In the genomic region with DNA sequence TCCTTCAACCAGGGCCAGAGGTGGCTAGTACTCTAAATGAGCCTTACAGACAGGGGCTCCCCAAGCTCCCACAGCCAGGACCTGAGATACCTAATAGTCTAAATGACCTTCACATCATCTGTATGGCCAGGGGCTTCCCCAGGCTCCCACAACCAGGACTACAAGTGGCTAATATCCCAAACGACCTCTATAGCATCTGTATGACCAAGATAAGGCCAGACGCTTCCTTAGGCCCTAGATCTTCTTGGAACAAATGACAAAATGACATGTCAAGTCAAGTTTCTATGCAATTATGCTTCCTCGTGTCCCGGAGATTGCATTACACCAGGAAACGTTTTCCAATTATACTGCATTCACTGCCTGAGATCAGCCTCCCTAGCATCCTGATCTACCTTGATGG, we compare ENCODE assay signal across 17 mouse cellular contexts. TPM values are rescaled to one million over a fixed set of nuclear protein-coding genes. Genes with fewer than 3 reads are reported as not detected.
DNase-seq lines count a peak whose midpoint lies in the region; ATAC-seq and TF ChIP-seq lines count a peak whose summit lies in the region.
"Had no signal": no experiment of that assay in that cellular context is flagged by ENCODE, and none has a peak within 500 bp of the region (broad histone marks: within the 10 kb centered on the region; RNA-seq: fewer than 3 reads in every experiment).

No protein-coding gene starts in this region.

- H3K4me3 ChIP-seq in heart, embryonic 13.5 days = no peak overlapping the region
- H3K4me3 ChIP-seq in heart, embryonic 12.5 days = no peak overlapping the region
- peak overlapping the region; percentile 46; the same call in 1 of the 2 replicates for H3K4me3 ChIP-seq in G1E (ENCODE audit: low read depth, low read length)
- no peak overlapping the region for H3K4me3 ChIP-seq in embryonic facial prominence, embryonic 13.5 days
- peak overlapping the region; percentile 90 for H3K4me3 ChIP-seq in liver, embryonic 15.5 days (replicated peaks)
- no peak overlapping the region for H3K4me3 ChIP-seq in thymus, adult 2 months (ENCODE audit: control insufficient read depth, insufficient read depth, low read length)

- peaks cover 22% of the 10 kb centered on the region for H3K4me1 ChIP-seq in heart, embryonic 13.5 days
- H3K4me1 ChIP-seq in heart, embryonic 12.5 days (replicated peaks) = peaks cover 24% of the 10 kb centered on the region
- peaks cover 69% of the 10 kb centered on the region for H3K4me1 ChIP-seq in G1E (ENCODE audit: insufficient read depth, low read depth, low read length)
- peaks cover 33% of the 10 kb centered on the region for H3K4me1 ChIP-seq in embryonic facial prominence, embryonic 13.5 days
- peaks cover 59% of the 10 kb centered on the region for H3K4me1 ChIP-seq in liver, embryonic 15.5 days (replicated peaks)
- peaks cover 26% of the 10 kb centered on the region for H3K4me1 ChIP-seq in thymus, adult 2 months (replicated peaks; ENCODE audit: control insufficient read depth, insufficient read depth, low read length)

- no peak overlapping the region for H3K27ac ChIP-seq in heart, embryonic 13.5 days (replicated peaks)
- no peak overlapping the region for H3K27ac ChIP-seq in heart, embryonic 12.5 days (ENCODE audit: poor library complexity, severe bottlenecking)
- H3K27ac ChIP-seq in embryonic facial prominence, embryonic 13.5 days = no peak overlapping the region
- H3K27ac ChIP-seq in liver, embryonic 15.5 days (replicated peaks) = peak overlapping the region; percentile 54
- no peak overlapping the region for H3K27ac ChIP-seq in thymus, adult 2 months (ENCODE audit: control insufficient read depth, insufficient read depth, low read length)
- H3K27ac ChIP-seq: kidney, postnatal 0 days had no signal

- ATAC-seq in heart, embryonic 13.5 days (ENCODE audit: extremely low read depth, insufficient number of reproducible peaks, low FRiP score, low TSS enrichment) = no peak
- no peak for ATAC-seq in heart, embryonic 12.5 days (ENCODE audit: insufficient number of reproducible peaks, low FRiP score)
- no peak for ATAC-seq in G1E (ENCODE audit: extremely low read depth, insufficient number of reproducible peaks, low FRiP score, poor library complexity, severe bottlenecking)
- ATAC-seq in embryonic facial prominence, embryonic 13.5 days (ENCODE audit: insufficient number of reproducible peaks, insufficient read depth, low FRiP score, low TSS enrichment, low read depth) = no peak
- ATAC-seq in liver, embryonic 15.5 days (ENCODE audit: insufficient read depth) = no peak
- ATAC-seq: Patski had no signal

- no peaks in the 10 kb centered on the region for H3K9me3 ChIP-seq in heart, embryonic 13.5 days
- H3K9me3 ChIP-seq in heart, embryonic 12.5 days (replicated peaks) = no peaks in the 10 kb centered on the region
- H3K9me3 ChIP-seq in G1E (replicated peaks) = no peaks in the 10 kb centered on the region
- H3K9me3 ChIP-seq in embryonic facial prominence, embryonic 13.5 days = no peaks in the 10 kb centered on the region
- H3K9me3 ChIP-seq in liver, embryonic 15.5 days (replicated peaks) = no peaks in the 10 kb centered on the region

- no peak for DNase-seq in G1E (ENCODE audit: low spot score)
- DNase-seq in thymus, adult 2 months = no peak
- DNase-seq in layer of hippocampus, adult 8-10 months (ENCODE audit: low spot score in 2 of 2) = no peak
- DNase-seq: adrenal gland, postnatal 10 days; cerebellum, adult 11 months; cerebellum, postnatal 14 days; gastrocnemius, postnatal 14 days; heart, adult 18-20 months; kidney, adult 18-20 months; right cerebral cortex, postnatal 4 days had no signal

- 52% methylated on average over 5 of the region's 5 CpGs for WGBS in heart, embryonic 13.5 days
- 62% methylated on average over 5 of the region's 5 CpGs for WGBS in heart, embryonic 12.5 days
- WGBS in embryonic facial prominence, embryonic 13.5 days = 64% methylated on average over 5 of the region's 5 CpGs
- WGBS in liver, embryonic 15.5 days (ENCODE audit: insufficient replicate concordance) = 19% methylated on average over 5 of the region's 5 CpGs
- WGBS in thymus, adult 2 months = 90% methylated on average over 5 of the region's 5 CpGs

- H3K4me2 ChIP-seq in heart, embryonic 13.5 days = no peak overlapping the region
- no peak overlapping the region for H3K4me2 ChIP-seq in heart, embryonic 12.5 days
- 0 out of 2 replicates have a peak overlapping the region, but pooled peaks have one; percentile 19 for H3K4me2 ChIP-seq in embryonic facial prominence, embryonic 13.5 days
- H3K4me2 ChIP-seq in liver, embryonic 15.5 days = peak overlapping the region; percentile 91

- H3K27me3 ChIP-seq in heart, embryonic 13.5 days (replicated peaks) = no peaks in the 10 kb centered on the region
- H3K27me3 ChIP-seq in heart, embryonic 12.5 days (replicated peaks) = no peaks in the 10 kb centered on the region
- no peaks in the 10 kb centered on the region for H3K27me3 ChIP-seq in G1E (ENCODE audit: insufficient read depth, low read length)
- H3K27me3 ChIP-seq in embryonic facial prominence, embryonic 13.5 days = no peaks in the 10 kb centered on the region
- no peaks in the 10 kb centered on the region for H3K27me3 ChIP-seq in liver, embryonic 15.5 days
- H3K27me3 ChIP-seq in thymus, adult 2 months (ENCODE audit: control insufficient read depth, insufficient read depth, low read length) = no peaks in the 10 kb centered on the region
- H3K27me3 ChIP-seq: Patski had no signal

- peaks cover 48% of the 10 kb centered on the region for H3K36me3 ChIP-seq in heart, embryonic 13.5 days
- H3K36me3 ChIP-seq in heart, embryonic 12.5 days = peaks cover 34% of the 10 kb centered on the region
- peaks cover 66% of the 10 kb centered on the region for H3K36me3 ChIP-seq in G1E (replicated peaks)
- peaks cover 49% of the 10 kb centered on the region for H3K36me3 ChIP-seq in embryonic facial prominence, embryonic 13.5 days
- peaks cover 53% of the 10 kb centered on the region for H3K36me3 ChIP-seq in liver, embryonic 15.5 days (replicated peaks)
- no peaks in the 10 kb centered on the region for H3K36me3 ChIP-seq in thymus, adult 2 months (ENCODE audit: control insufficient read depth, insufficient read depth, low read length)

- no peak for TF ChIP-seq CTCF in G1E (IDR thresholded peaks at IDR 0.05; ENCODE audit: low read depth, low read length)
- no peak for TF ChIP-seq CTCF in thymus, adult 2 months (IDR thresholded peaks at IDR 0.05; ENCODE audit: borderline replicate concordance, control insufficient read depth, extremely low read depth, insufficient read depth, low read length, poor library complexity)

- peak overlapping the region; percentile 8; the same call in 1 of the 2 replicates for H3K9ac ChIP-seq in heart, embryonic 13.5 days
- no peak overlapping the region for H3K9ac ChIP-seq in heart, embryonic 12.5 days
- H3K9ac ChIP-seq in embryonic facial prominence, embryonic 13.5 days = no peak overlapping the region
- H3K9ac ChIP-seq in liver, embryonic 15.5 days = peak overlapping the region; percentile 88

- no peak for TF ChIP-seq POLR2A in thymus, adult 2 months (IDR thresholded peaks at IDR 0.05; ENCODE audit: control insufficient read depth, extremely low read depth, insufficient read depth, low read length, poor library complexity)

RNA-seq across cellular contexts. Expression of a gene that starts 3.7 kb away (rescaled TPM):
- polyA plus RNA-seq in heart, embryonic 13.5 days (2015; fragmentation: Nextera tagmentation; extraction: Ambion mirVana) = 16.8 TPM in 2 replicates
- polyA plus RNA-seq in heart, embryonic 12.5 days (2016; fragmentation: Nextera tagmentation; extraction: Ambion mirVana) = 18.7 and 19.5 TPM in 2 replicates
- total RNA-seq in G1E (2014; fragmentation: Nextera tagmentation) = 20.5 and 26.1 TPM in 2 replicates
- total RNA-seq in G1E (2017) = 9.6 and 9.8 TPM in 2 replicates
- polyA plus RNA-seq in G1E (2012) = 15.7 and 22.0 TPM in 2 replicates
- polyA plus RNA-seq in embryonic facial prominence, embryonic 13.5 days (2015; fragmentation: Nextera tagmentation; extraction: Ambion mirVana) = 26.9 TPM in 2 replicates
- 15.9 and 16.9 TPM in 2 replicates for polyA plus RNA-seq in liver, embryonic 15.5 days (2015; fragmentation: Nextera tagmentation; extraction: Ambion mirVana)
- 41.2 and 48.5 TPM in 2 replicates for polyA plus RNA-seq in thymus, adult 2 months (2012; rRNA removed)
- 10 to 100 TPM; 12.2 to 17.8 (median 12.3) TPM for total RNA-seq in layer of hippocampus, adult 8-10 months (2022)

RNA-seq across cellular contexts. Expression of a gene that starts 3.9 kb away (rescaled TPM):
- polyA plus RNA-seq in heart, embryonic 13.5 days (2015; fragmentation: Nextera tagmentation; extraction: Ambion mirVana) = 82.6 and 86.5 TPM in 2 replicates
- polyA plus RNA-seq in heart, embryonic 12.5 days (2016; fragmentation: Nextera tagmentation; extraction: Ambion mirVana) = 76.0 and 79.1 TPM in 2 replicates
- total RNA-seq in G1E (2014; fragmentation: Nextera tagmentation) (228 and 271 TPM in 2 replicates), G1E (2017) (52.1 and 57.4 TPM in 2 replicates)
- 141 and 175 TPM in 2 replicates for polyA plus RNA-seq in G1E (2012)
- 160 and 186 TPM in 2 replicates for polyA plus RNA-seq in embryonic facial prominence, embryonic 13.5 days (2015; fragmentation: Nextera tagmentation; extraction: Ambion mirVana)
- 62.4 and 63.8 TPM in 2 replicates for polyA plus RNA-seq in liver, embryonic 15.5 days (2015; fragmentation: Nextera tagmentation; extraction: Ambion mirVana)
- polyA plus RNA-seq in thymus, adult 2 months (2012; rRNA removed) = 266 and 303 TPM in 2 replicates
- 10 to 100 TPM; 27.7 to 36.7 (median 33.7) TPM for total RNA-seq in layer of hippocampus, adult 8-10 months (2022)

RNA-seq across cellular contexts. Expression of a gene that starts 16.3 kb away (rescaled TPM):
- polyA plus RNA-seq in heart, embryonic 13.5 days (2015; fragmentation: Nextera tagmentation; extraction: Ambion mirVana) = 56.2 and 59.9 TPM in 2 replicates
- 87.4 and 90.0 TPM in 2 replicates for polyA plus RNA-seq in heart, embryonic 12.5 days (2016; fragmentation: Nextera tagmentation; extraction: Ambion mirVana)
- total RNA-seq in G1E (2014; fragmentation: Nextera tagmentation) = 0.29 and 0.68 TPM in 2 replicates
- 0.27 and 0.29 TPM in 2 replicates for total RNA-seq in G1E (2017)
- polyA plus RNA-seq in G1E (2012) = 0.36 and 0.56 TPM in 2 replicates
- polyA plus RNA-seq in embryonic facial prominence, embryonic 13.5 days (2015; fragmentation: Nextera tagmentation; extraction: Ambion mirVana) = 43.4 and 46.3 TPM in 2 replicates
- polyA plus RNA-seq in liver, embryonic 15.5 days (2015; fragmentation: Nextera tagmentation; extraction: Ambion mirVana) = 0.50 and 0.58 TPM in 2 replicates
- 3.7 and 8.7 TPM in 2 replicates for polyA plus RNA-seq in thymus, adult 2 months (2012; rRNA removed)
- 100 to 1,000 TPM; 115 to 132 (median 124) TPM for total RNA-seq in layer of hippocampus, adult 8-10 months (2022)

RNA-seq across cellular contexts. Expression of a gene that starts 27.4 kb away (rescaled TPM):
- 0.07 and 0.28 TPM in 2 replicates for polyA plus RNA-seq in heart, embryonic 13.5 days (2015; fragmentation: Nextera tagmentation; extraction: Ambion mirVana)
- 0.15 and 0.59 TPM in 2 replicates for polyA plus RNA-seq in heart, embryonic 12.5 days (2016; fragmentation: Nextera tagmentation; extraction: Ambion mirVana)
- total RNA-seq in G1E (2014; fragmentation: Nextera tagmentation) = 0.73 and 1.1 TPM in 2 replicates
- total RNA-seq in G1E (2017) = 2.6 and 3.2 TPM in 2 replicates
- polyA plus RNA-seq in G1E (2012) = 0.06 and 0.13 TPM in 2 replicates
- polyA plus RNA-seq in embryonic facial prominence, embryonic 13.5 days (2015; fragmentation: Nextera tagmentation; extraction: Ambion mirVana) = 4.2 and 4.4 TPM in 2 replicates
- 0.07 and 0.20 TPM in 2 replicates for polyA plus RNA-seq in liver, embryonic 15.5 days (2015; fragmentation: Nextera tagmentation; extraction: Ambion mirVana)
- 0.28 and 0.39 TPM in 2 replicates for polyA plus RNA-seq in thymus, adult 2 months (2012; rRNA removed)
- 1 to 10 TPM; 3.1 to 6.3 (median 5.0) TPM for total RNA-seq in layer of hippocampus, adult 8-10 months (2022)
- total RNA-seq: megakaryocyte progenitor cell, adult 5-6 weeks had no signal

RNA-seq across cellular contexts. Expression of a gene that starts 29.4 kb away (rescaled TPM):
- 24.5 and 25.0 TPM in 2 replicates for polyA plus RNA-seq in heart, embryonic 13.5 days (2015; fragmentation: Nextera tagmentation; extraction: Ambion mirVana)
- polyA plus RNA-seq in heart, embryonic 12.5 days (2016; fragmentation: Nextera tagmentation; extraction: Ambion mirVana) = 30.9 and 31.1 TPM in 2 replicates
- 84.5 and 116 TPM in 2 replicates for total RNA-seq in G1E (2014; fragmentation: Nextera tagmentation)
- total RNA-seq in G1E (2017) = 3.6 and 4.8 TPM in 2 replicates
- polyA plus RNA-seq in G1E (2012) = 50.0 and 54.6 TPM in 2 replicates
- polyA plus RNA-seq in embryonic facial prominence, embryonic 13.5 days (2015; fragmentation: Nextera tagmentation; extraction: Ambion mirVana) = 7.9 and 8.3 TPM in 2 replicates
- 14.1 and 14.7 TPM in 2 replicates for polyA plus RNA-seq in liver, embryonic 15.5 days (2015; fragmentation: Nextera tagmentation; extraction: Ambion mirVana)
- polyA plus RNA-seq in thymus, adult 2 months (2012; rRNA removed) = 3.4 and 4.2 TPM in 2 replicates
- total RNA-seq in layer of hippocampus, adult 8-10 months (2022) = 100 to 1,000 TPM; 386 to 493 (median 443) TPM

Comparison
In these comparisons a context has a peak if more than half of its experiments do, and no peak if none do; other contexts are left out.
1. H3K9ac ChIP-seq: peak in heart, embryonic 13.5 days (single experiment) and liver, embryonic 15.5 days (single experiment); none in heart, embryonic 12.5 days (single experiment) and embryonic facial prominence, embryonic 13.5 days (single experiment).
2. H3K4me2 ChIP-seq: peak in embryonic facial prominence, embryonic 13.5 days (single experiment) and liver, embryonic 15.5 days (single experiment); none in heart, embryonic 13.5 days (single experiment) and heart, embryonic 12.5 days (single experiment).
3. H3K4me3 ChIP-seq: peak in G1E (single experiment) and liver, embryonic 15.5 days (single experiment); none in heart, embryonic 13.5 days (single experiment), heart, embryonic 12.5 days (single experiment), embryonic facial prominence, embryonic 13.5 days (single experiment) and thymus, adult 2 months (single experiment).